Mouse (Mus musculus) heart, postnatal 14 days (tissue): ENCODE data around the gene H2-T3. TPM values are rescaled to one million over a fixed set of nuclear protein-coding genes. Genes with fewer than 3 reads are reported as not detected.
"Not testable (repeated sequence)": the region's sequence is repeated elsewhere in the genome, so short reads cannot be mapped to it uniquely, and the experiment has no call there.

Experiments used
- DNase-seq, 2 experiments: peaks; one replicate each; pipeline ENCODE4 v3.0.0; 2021 to 2022
- intact Hi-C: fragments of 180-260 bp; cut with DNase I; formaldehyde crosslinking; loops from one replicate; pipeline ENCODE4 v1.15.1; 2025
- total RNA-seq, 2 experiments: library from RNA; stranded (reverse); gene quantifications; 2 replicates each; pipeline ENCODE4 v1.2.3; 2021

The H2-T3 gene
- total RNA-seq, 2 experiments from 2014 or later: 0.31 to 3.1 TPM

- no peak for DNase-seq
- intact Hi-C loops: no loop called here
These were observed 2.5 kb downstream of the H2-T3 start for GRCm38 (mm10) chr17:36187540-36187939.

GRCm38 (mm10) chr17:36182212-36182611 lies 7.9 kb downstream of the H2-T3 start:
- intact Hi-C loops: no loop called here
- DNase-seq: no peak

GRCm38 (mm10) chr17:36179446-36179845 lies 10.6 kb downstream of the H2-T3 start:
- intact Hi-C loops, DNase-seq: not testable (repeated sequence)

GRCm38 (mm10) chr17:36178938-36179337 lies 11.1 kb downstream of the H2-T3 start:
- intact Hi-C loops: not testable (repeated sequence)
- DNase-seq: peak; percentile 6 to 12

GRCm38 (mm10) chr17:36176132-36176531 lies 14.0 kb downstream of the H2-T3 start:
- intact Hi-C loops, DNase-seq: not testable (repeated sequence)

- DNase-seq: no peak
- intact Hi-C loops: no loop called here
These were observed 19.7 kb downstream of the H2-T3 start for GRCm38 (mm10) chr17:36170287-36170814.

- intact Hi-C loops: no loop called here
- DNase-seq: no peak
These were observed 20.3 kb downstream of the H2-T3 start for GRCm38 (mm10) chr17:36169753-36170152.

GRCm38 (mm10) chr17:36169094-36169493 lies 21.0 kb downstream of the H2-T3 start:
- DNase-seq, intact Hi-C loops: not testable (repeated sequence)

- intact Hi-C loops: no loop called here
- DNase-seq: no peak
These were observed 21.9 kb downstream of the H2-T3 start, which contains the start of gene Gm8909 for GRCm38 (mm10) chr17:36168039-36168652. Gm8909 (minus strand) TSS chr17:36168537.

- no peak for DNase-seq
- intact Hi-C loops: no loop called here
These were observed 22.6 kb downstream of the H2-T3 start for GRCm38 (mm10) chr17:36167306-36168038.

GRCm38 (mm10) chr17:36166901-36167300 lies 23.2 kb downstream of the H2-T3 start:
- intact Hi-C loops, DNase-seq: not testable (repeated sequence)

GRCm38 (mm10) chr17:36161129-36162051 lies 28.7 kb downstream of the H2-T3 start:
- intact Hi-C loops: no loop called here
- DNase-seq: no peak

GRCm38 (mm10) chr17:36158264-36158663 lies 31.8 kb downstream of the H2-T3 start:
- DNase-seq, intact Hi-C loops: not testable (repeated sequence)

- intact Hi-C loops, DNase-seq: not testable (repeated sequence)
These were observed 32.3 kb downstream of the H2-T3 start for GRCm38 (mm10) chr17:36157782-36158181.

GRCm38 (mm10) chr17:36154271-36155149 lies 35.6 kb downstream of the H2-T3 start:
- DNase-seq: no peak
- intact Hi-C loops: no loop called here

- intact Hi-C loops, DNase-seq: not testable (repeated sequence)
These were observed 38.9 kb downstream of the H2-T3 start for GRCm38 (mm10) chr17:36151200-36151599.

GRCm38 (mm10) chr17:36148468-36148867 lies 41.6 kb downstream of the H2-T3 start:
- intact Hi-C loops, DNase-seq: not testable (repeated sequence)

GRCm38 (mm10) chr17:36146937-36147336 lies 43.1 kb downstream of the H2-T3 start:
- intact Hi-C loops, DNase-seq: not testable (repeated sequence)

- intact Hi-C loops, DNase-seq: not testable (repeated sequence)
These were observed 44.3 kb downstream of the H2-T3 start for GRCm38 (mm10) chr17:36145861-36146156.
